Mouse (Mus musculus) erythroid progenitor cell, adult 5-6 weeks (primary cell): ENCODE measurements around the gene Gm49378. TPM values are rescaled to one million over a fixed set of nuclear protein-coding genes. Genes with fewer than 3 reads are reported as not detected.

Experiments used
- ATAC-seq: replicated peaks from 2 replicates; pipeline ENCODE4 v1.8.0; 2016; ENCODE audit warnings: moderate number of reproducible peaks, mild to moderate bottlenecking, moderate TSS enrichment, inconsistent platforms; ENCODE audit not compliant: poor library complexity, low FRiP score, severe bottlenecking
- total RNA-seq, 2 experiments: library from RNA; stranded (forward) in 1 of 2; stranded (reverse) in 1 of 2; fragments of 150-400 nt in 1 of 2; fragments of 186-747, 209-891 nt in 1 of 2; gene quantifications; 2 replicates each; pipeline versions ENCODE4 v1.2.3 to v1.2.4; 2015 to 2017; ENCODE audit warnings: low replicate concordance in 2 of 2

Gm49378 gene
- total RNA-seq, 2 experiments from 2014 or later, result 7.0 to 17.2 TPM

GRCm38 (mm10) chr14:55592226-55592625 is 45.5 kb downstream of the Gm49378 start:
- 0 out of 2 replicates have a peak, but pooled peaks have one; percentile 8 for ATAC-seq

GRCm38 (mm10) chr14:55591331-55591891 is 46.3 kb downstream of the Gm49378 start, which contains the start of gene Rnf31:
Gene Rnf31, plus strand, starts transcription at chr14:55591708.
- peak; percentile 88 for ATAC-seq

- peak; percentile 79 for ATAC-seq
These were observed 46.9 kb downstream of the Gm49378 start, which contains the start of gene Psme2 for GRCm38 (mm10) chr14:55590748-55591330. Gene Psme2, minus strand, starts transcription at chr14:55591113.

GRCm38 (mm10) chr14:55589771-55590448 is 47.8 kb downstream of the Gm49378 start:
- ATAC-seq, result no peak

- no peak for ATAC-seq
These were observed 48.4 kb downstream of the Gm49378 start for GRCm38 (mm10) chr14:55589271-55589670.

GRCm38 (mm10) chr14:55586149-55586548 is 51.5 kb downstream of the Gm49378 start:
- peak; percentile 48 for ATAC-seq

GRCm38 (mm10) chr14:55585566-55585960 is 52.1 kb downstream of the Gm49378 start:
- ATAC-seq, result peak; percentile 50

- ATAC-seq, result peak; percentile 85
These were observed 52.8 kb downstream of the Gm49378 start, which contains the start of gene Emc9 for GRCm38 (mm10) chr14:55584702-55585565. Gene Emc9, minus strand, starts transcription at chr14:55585302.

- ATAC-seq, result no peak
These were observed 53.4 kb downstream of the Gm49378 start for GRCm38 (mm10) chr14:55584303-55584701.

GRCm38 (mm10) chr14:55581981-55582681 is 55.6 kb downstream of the Gm49378 start:
- no peak for ATAC-seq

GRCm38 (mm10) chr14:55580731-55581130 is 57.0 kb downstream of the Gm49378 start:
- ATAC-seq, result no peak

- no peak for ATAC-seq
These were observed 57.9 kb downstream of the Gm49378 start for GRCm38 (mm10) chr14:55579511-55580496.

Other genes starting within 250 kb of the Gm49378 start
Only the 30 nearest of the 34 such genes appear.
- gene Dhrs4, start 159.1 kb downstream of the Gm49378 start, total RNA-seq (2015; ENCODE audit: low replicate concordance), result 15.5 and 26.4 TPM in 2 replicates
- gene Dhrs4, start 159.1 kb downstream of the Gm49378 start, total RNA-seq (2017; ENCODE audit: low replicate concordance), result 21.8 and 34.7 TPM in 2 replicates
- 0.42 TPM in 1 of 2 replicates, not detected in the other for gene Carmil3, start 147.2 kb downstream of the Gm49378 start, total RNA-seq (2015; ENCODE audit: low replicate concordance)
- gene Carmil3, start 147.2 kb downstream of the Gm49378 start, total RNA-seq (2017; ENCODE audit: low replicate concordance), result 0.13 TPM in 1 of 2 replicates, not detected in the other
- gene Cpne6, start 127.5 kb downstream of the Gm49378 start, total RNA-seq (2015; ENCODE audit: low replicate concordance), result not detected in 2 replicates
- not detected in 2 replicates for gene Cpne6, start 127.5 kb downstream of the Gm49378 start, total RNA-seq (2017; ENCODE audit: low replicate concordance)
- 0.84 TPM in 1 of 2 replicates, not detected in the other for gene Nrl, start 112.9 kb downstream of the Gm49378 start, total RNA-seq (2015; ENCODE audit: low replicate concordance)
- 0.51 and 0.98 TPM in 2 replicates for gene Nrl, start 112.9 kb downstream of the Gm49378 start, total RNA-seq (2017; ENCODE audit: low replicate concordance)
- 79.3 and 89.7 TPM in 2 replicates for gene Pck2, start 97.6 kb downstream of the Gm49378 start, total RNA-seq (2015; ENCODE audit: low replicate concordance)
- 112 and 125 TPM in 2 replicates for gene Pck2, start 97.6 kb downstream of the Gm49378 start, total RNA-seq (2017; ENCODE audit: low replicate concordance)
- 31.0 and 44.0 TPM in 2 replicates for gene Dcaf11, start 77.9 kb downstream of the Gm49378 start, total RNA-seq (2015; ENCODE audit: low replicate concordance)
- 20.2 and 39.3 TPM in 2 replicates for gene Dcaf11, start 77.9 kb downstream of the Gm49378 start, total RNA-seq (2017; ENCODE audit: low replicate concordance)
- gene A730061H03Rik, start 77.5 kb downstream of the Gm49378 start, total RNA-seq (2015; ENCODE audit: low replicate concordance), result 6.5 TPM in 1 of 2 replicates, not detected in the other
- gene A730061H03Rik, start 77.5 kb downstream of the Gm49378 start, total RNA-seq (2017; ENCODE audit: low replicate concordance), result not detected in 2 replicates
- gene Fitm1, start 62.3 kb downstream of the Gm49378 start, total RNA-seq (2015; ENCODE audit: low replicate concordance), result not detected in 2 replicates
- not detected in 2 replicates for gene Fitm1, start 62.3 kb downstream of the Gm49378 start, total RNA-seq (2017; ENCODE audit: low replicate concordance)
- gene Psme1, start 59.8 kb downstream of the Gm49378 start, total RNA-seq (2015; ENCODE audit: low replicate concordance), result 287 and 391 TPM in 2 replicates
- 37.7 and 64.8 TPM in 2 replicates for gene Psme1, start 59.8 kb downstream of the Gm49378 start, total RNA-seq (2017; ENCODE audit: low replicate concordance)
- gene Emc9, start 52.6 kb downstream of the Gm49378 start, total RNA-seq (2015; ENCODE audit: low replicate concordance), result 11.7 and 19.8 TPM in 2 replicates
- gene Emc9, start 52.6 kb downstream of the Gm49378 start, total RNA-seq (2017; ENCODE audit: low replicate concordance), result 3.3 and 14.8 TPM in 2 replicates
- gene Psme2, start 46.8 kb downstream of the Gm49378 start, total RNA-seq (2015; ENCODE audit: low replicate concordance), result 112 and 141 TPM in 2 replicates
- 45.1 and 109 TPM in 2 replicates for gene Psme2, start 46.8 kb downstream of the Gm49378 start, total RNA-seq (2017; ENCODE audit: low replicate concordance)
- gene Rnf31, start 46.2 kb downstream of the Gm49378 start, total RNA-seq (2015; ENCODE audit: low replicate concordance), result 20.2 and 22.2 TPM in 2 replicates
- gene Rnf31, start 46.2 kb downstream of the Gm49378 start, total RNA-seq (2017; ENCODE audit: low replicate concordance), result 31.8 and 34.7 TPM in 2 replicates
- gene Irf9, start 34.3 kb downstream of the Gm49378 start, total RNA-seq (2015; ENCODE audit: low replicate concordance), result 70.8 and 89.0 TPM in 2 replicates
- 87.4 and 106 TPM in 2 replicates for gene Irf9, start 34.3 kb downstream of the Gm49378 start, total RNA-seq (2017; ENCODE audit: low replicate concordance)
- gene Rec8, start 19.9 kb downstream of the Gm49378 start, total RNA-seq (2015; ENCODE audit: low replicate concordance), result 6.5 TPM in 1 of 2 replicates, not detected in the other
- gene Rec8, start 19.9 kb downstream of the Gm49378 start, total RNA-seq (2017; ENCODE audit: low replicate concordance), result 1.4 and 7.7 TPM in 2 replicates
- 29.9 and 46.5 TPM in 2 replicates for gene Ipo4, start 1.9 kb downstream of the Gm49378 start, total RNA-seq (2015; ENCODE audit: low replicate concordance)
- 18.1 and 53.9 TPM in 2 replicates for gene Ipo4, start 1.9 kb downstream of the Gm49378 start, total RNA-seq (2017; ENCODE audit: low replicate concordance)
- 39.8 and 58.4 TPM in 2 replicates for gene Tm9sf1, start 5.9 kb upstream of the Gm49378 start, total RNA-seq (2015; ENCODE audit: low replicate concordance)
- gene Tm9sf1, start 5.9 kb upstream of the Gm49378 start, total RNA-seq (2017; ENCODE audit: low replicate concordance), result 47.0 and 64.3 TPM in 2 replicates
- gene Tssk4, start 12.3 kb upstream of the Gm49378 start, total RNA-seq (2015; ENCODE audit: low replicate concordance), result 6.5 TPM in 1 of 2 replicates, not detected in the other
- gene Tssk4, start 12.3 kb upstream of the Gm49378 start, total RNA-seq (2017; ENCODE audit: low replicate concordance), result 1.3 and 2.5 TPM in 2 replicates
- gene Mdp1, start 22.6 kb upstream of the Gm49378 start, total RNA-seq (2015; ENCODE audit: low replicate concordance), result 14.3 and 20.5 TPM in 2 replicates
- 2.3 and 14.9 TPM in 2 replicates for gene Mdp1, start 22.6 kb upstream of the Gm49378 start, total RNA-seq (2017; ENCODE audit: low replicate concordance)
- 1.7 and 3.6 TPM in 2 replicates for gene Gmpr2, start 34.0 kb upstream of the Gm49378 start, total RNA-seq (2015; ENCODE audit: low replicate concordance)
- 9.0 and 14.1 TPM in 2 replicates for gene Gmpr2, start 34.0 kb upstream of the Gm49378 start, total RNA-seq (2017; ENCODE audit: low replicate concordance)
- gene Nedd8, start 34.2 kb upstream of the Gm49378 start, total RNA-seq (2015; ENCODE audit: low replicate concordance), result 105 and 189 TPM in 2 replicates
- 102 and 138 TPM in 2 replicates for gene Nedd8, start 34.2 kb upstream of the Gm49378 start, total RNA-seq (2017; ENCODE audit: low replicate concordance)
- gene Tinf2, start 43.9 kb upstream of the Gm49378 start, total RNA-seq (2015; ENCODE audit: low replicate concordance), result 39.6 and 50.7 TPM in 2 replicates
- gene Tinf2, start 43.9 kb upstream of the Gm49378 start, total RNA-seq (2017; ENCODE audit: low replicate concordance), result 31.5 and 57.4 TPM in 2 replicates
- gene Tgm1, start 76.0 kb upstream of the Gm49378 start, total RNA-seq (2015; ENCODE audit: low replicate concordance), result 1.4 and 4.6 TPM in 2 replicates
- gene Tgm1, start 76.0 kb upstream of the Gm49378 start, total RNA-seq (2017; ENCODE audit: low replicate concordance), result 1.8 TPM in 1 of 2 replicates, not detected in the other
- 2.9 and 6.3 TPM in 2 replicates for gene Rabggta, start 84.4 kb upstream of the Gm49378 start, total RNA-seq (2015; ENCODE audit: low replicate concordance)
- 6.0 TPM in 1 of 2 replicates, not detected in the other for gene Rabggta, start 84.4 kb upstream of the Gm49378 start, total RNA-seq (2017; ENCODE audit: low replicate concordance)
- 6.7 and 39.3 TPM in 2 replicates for gene Dhrs1, start 107.8 kb upstream of the Gm49378 start, total RNA-seq (2015; ENCODE audit: low replicate concordance)
- 0.76 and 10.4 TPM in 2 replicates for gene Dhrs1, start 107.8 kb upstream of the Gm49378 start, total RNA-seq (2017; ENCODE audit: low replicate concordance)
- gene Nop9, start 107.8 kb upstream of the Gm49378 start, total RNA-seq (2015; ENCODE audit: low replicate concordance), result 5.9 and 8.6 TPM in 2 replicates
- gene Nop9, start 107.8 kb upstream of the Gm49378 start, total RNA-seq (2017; ENCODE audit: low replicate concordance), result 7.2 and 11.7 TPM in 2 replicates
- gene Cideb, start 120.6 kb upstream of the Gm49378 start, total RNA-seq (2015; ENCODE audit: low replicate concordance), result not detected in 2 replicates
- not detected in 2 replicates for gene Cideb, start 120.6 kb upstream of the Gm49378 start, total RNA-seq (2017; ENCODE audit: low replicate concordance)
- gene Ltb4r2, start 123.5 kb upstream of the Gm49378 start, total RNA-seq (2015; ENCODE audit: low replicate concordance), result not detected in 2 replicates
- not detected in 2 replicates for gene Ltb4r2, start 123.5 kb upstream of the Gm49378 start, total RNA-seq (2017; ENCODE audit: low replicate concordance)
- 8.8 and 11.9 TPM in 2 replicates for gene Ltb4r1, start 128.1 kb upstream of the Gm49378 start, total RNA-seq (2015; ENCODE audit: low replicate concordance)
- gene Ltb4r1, start 128.1 kb upstream of the Gm49378 start, total RNA-seq (2017; ENCODE audit: low replicate concordance), result 2.8 and 8.9 TPM in 2 replicates
- not detected in 2 replicates for gene Adcy4, start 146.2 kb upstream of the Gm49378 start, total RNA-seq (2015; ENCODE audit: low replicate concordance)
- gene Adcy4, start 146.2 kb upstream of the Gm49378 start, total RNA-seq (2017; ENCODE audit: low replicate concordance), result not detected in 2 replicates
- gene Ripk3, start 151.0 kb upstream of the Gm49378 start, total RNA-seq (2015; ENCODE audit: low replicate concordance), result 18.4 and 28.1 TPM in 2 replicates
- gene Ripk3, start 151.0 kb upstream of the Gm49378 start, total RNA-seq (2017; ENCODE audit: low replicate concordance), result 2.3 and 33.1 TPM in 2 replicates